Mouse (Mus musculus) G1E (cell line): ENCODE measurements around the gene Eef1akmt3. TPM values are rescaled to one million over a fixed set of nuclear protein-coding genes. Genes with fewer than 3 reads are reported as not detected.

Experiments used
- ATAC-seq: 2 replicates; pipeline ENCODE4 v1.8.0; 2016; ENCODE audit warnings: mild to moderate bottlenecking; ENCODE audit not compliant: insufficient number of reproducible peaks, poor library complexity, low FRiP score, severe bottlenecking; ENCODE audit errors: extremely low read depth
- DNase-seq: peaks from one replicate; pipeline ENCODE4 v3.0.0; 2012; ENCODE audit warnings: low spot score
- H3K27me3 ChIP-seq: 2 replicates; pipeline ENCODE4 v1.6.1; 2012; ENCODE audit warnings: mild to moderate bottlenecking, low read length, inconsistent platforms; ENCODE audit not compliant: insufficient read depth
- H3K36me3 ChIP-seq: replicated peaks from 2 replicates; pipeline ENCODE3; 2012; ENCODE audit warnings: mild to moderate bottlenecking, inconsistent platforms
- H3K4me1 ChIP-seq: 2 replicates; pipeline ENCODE4 v1.6.1; 2012; ENCODE audit warnings: low read depth, low read length, inconsistent platforms, mixed read lengths; ENCODE audit not compliant: insufficient read depth
- H3K4me3 ChIP-seq: 2 replicates; pipeline ENCODE4 v1.5.1; 2012; ENCODE audit warnings: low read depth, mild to moderate bottlenecking, inconsistent platforms, low read length, moderate library complexity, mixed read lengths
- H3K9me3 ChIP-seq: replicated peaks from 2 replicates; pipeline ENCODE4 v1.6.1; 2012; ENCODE audit warnings: inconsistent platforms
- CTCF ChIP-seq: IDR thresholded peaks from 2 replicates; pipeline ENCODE4 v1.5.1; 2012; ENCODE audit warnings: low read depth, low read length, inconsistent platforms, mixed read lengths
- GATA1 ChIP-seq: IDR thresholded peaks from 2 replicates; pipeline ENCODE4 v1.6.1; 2012; ENCODE audit warnings: borderline replicate concordance, low read length, inconsistent platforms, mixed read lengths
- GATA2 ChIP-seq: IDR thresholded peaks from 2 replicates; pipeline ENCODE4 v1.6.1; 2012; ENCODE audit warnings: low read depth, low read length, inconsistent platforms, borderline replicate concordance
- POLR2AphosphoS5 ChIP-seq: IDR thresholded peaks from 2 replicates; pipeline ENCODE4 v1.6.1; 2012; ENCODE audit warnings: low read depth, low read length, inconsistent platforms; ENCODE audit not compliant: insufficient replicate concordance
- TAL1 ChIP-seq: conservative IDR thresholded peaks from 2 replicates; pipeline ENCODE4 v1.6.1; 2012; ENCODE audit warnings: low read depth, low read length, inconsistent platforms, mixed read lengths
- polyA plus RNA-seq: library from polyadenylated mRNA; stranded (reverse); fragments of >175 nt; gene quantifications from 2 replicates; pipeline ENCODE4 v1.2.3, GENCODE M21; 2012
- total RNA-seq, 2 experiments: library from RNA; stranded (forward) in 1 of 2; stranded (reverse) in 1 of 2; fragments of 200-1000 nt in 1 of 2; fragments of >200 nt in 1 of 2; fragmentation: Nextera tagmentation in 1 of 2; gene quantifications; 2 replicates each; pipeline ENCODE4 v1.2.3; 2014 to 2017

The Eef1akmt3 gene
- total and polyA plus RNA-seq, 3 experiments = 0.11 to 0.68 (median 0.17) TPM

DNA sequence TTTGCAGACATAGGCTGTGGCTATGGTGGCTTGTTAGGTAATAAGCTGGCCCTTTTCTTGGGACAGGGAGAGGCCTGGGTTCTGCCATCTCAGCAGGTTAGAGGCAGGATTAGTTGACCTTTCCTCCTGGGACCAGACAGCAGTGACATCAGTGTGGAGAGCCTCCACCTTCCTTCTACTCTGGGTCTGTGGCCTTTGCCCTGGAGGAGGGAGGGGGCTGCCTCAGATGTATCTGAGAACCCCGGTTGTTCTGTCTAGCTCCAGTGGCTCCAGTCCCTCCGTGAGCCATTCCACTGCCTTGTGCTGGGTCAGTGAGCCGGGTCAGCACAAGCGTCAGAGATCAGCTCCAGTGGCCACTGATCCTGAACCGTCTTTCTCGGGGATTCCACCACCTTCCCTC lies 1.9 kb upstream of the Eef1akmt3 start:
- no peak for DNase-seq
- peaks cover 19% of the 10 kb centered on the region for H3K27me3 ChIP-seq
- peaks cover 33% of the 10 kb centered on the region for H3K4me1 ChIP-seq
- no peak for TF ChIP-seq CTCF
- TF ChIP-seq GATA2 = no peak
- TF ChIP-seq POLR2AphosphoS5 = no peak
- TF ChIP-seq GATA1 = no peak
- TF ChIP-seq TAL1 = no peak
- no peak overlapping the region; the same call in 1 of the 2 replicates for H3K4me3 ChIP-seq
- no peaks in the 10 kb centered on the region for H3K9me3 ChIP-seq
- peaks cover 50% of the 10 kb centered on the region for H3K36me3 ChIP-seq
- no peak for ATAC-seq

DNA sequence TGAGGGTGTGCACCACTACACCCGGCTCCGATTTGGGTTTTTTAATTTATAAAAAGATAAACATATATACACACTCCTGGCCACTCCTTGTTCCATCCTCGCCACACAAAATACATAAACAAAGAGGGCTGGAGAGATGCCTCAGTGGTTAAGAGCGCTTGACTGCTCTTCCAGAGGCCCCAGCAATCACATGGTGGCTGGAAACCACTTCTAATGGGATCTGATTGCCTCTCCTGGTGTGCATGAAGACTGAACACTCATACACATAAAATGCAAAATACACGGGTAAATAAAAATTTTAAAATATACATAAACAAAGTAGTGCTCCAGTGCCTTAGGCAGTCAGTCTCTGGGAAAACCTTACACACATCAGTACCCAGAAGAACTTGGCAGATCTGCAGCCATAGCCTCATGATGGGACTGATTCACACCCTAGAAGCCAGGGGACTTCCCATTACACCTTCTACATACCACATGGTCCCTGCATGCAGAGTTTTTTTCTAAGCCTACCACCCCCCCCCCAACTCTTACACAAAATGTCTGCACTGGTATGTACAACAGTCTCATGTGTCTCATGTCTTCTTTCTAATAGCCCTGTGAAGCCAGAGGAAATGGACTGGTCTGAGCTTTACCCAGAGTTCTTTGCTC lies 1.3 kb upstream of the Eef1akmt3 start:
- Histone ChIP-seq H3K4me1 (peaks cover 33% of the 10 kb centered on the region), H3K9me3 (no peaks in the 10 kb centered on the region), H3K36me3 (peaks cover 44% of the 10 kb centered on the region), H3K27me3 (peaks cover 22% of the 10 kb centered on the region), H3K4me3 (peak overlapping the region; percentile 94)
- TF ChIP-seq GATA1 (no peak), TAL1 (no peak), GATA2 (no peak), POLR2AphosphoS5 (no peak), CTCF (no peak)
- DNase-seq = no peak
- ATAC-seq = no peak

DNA sequence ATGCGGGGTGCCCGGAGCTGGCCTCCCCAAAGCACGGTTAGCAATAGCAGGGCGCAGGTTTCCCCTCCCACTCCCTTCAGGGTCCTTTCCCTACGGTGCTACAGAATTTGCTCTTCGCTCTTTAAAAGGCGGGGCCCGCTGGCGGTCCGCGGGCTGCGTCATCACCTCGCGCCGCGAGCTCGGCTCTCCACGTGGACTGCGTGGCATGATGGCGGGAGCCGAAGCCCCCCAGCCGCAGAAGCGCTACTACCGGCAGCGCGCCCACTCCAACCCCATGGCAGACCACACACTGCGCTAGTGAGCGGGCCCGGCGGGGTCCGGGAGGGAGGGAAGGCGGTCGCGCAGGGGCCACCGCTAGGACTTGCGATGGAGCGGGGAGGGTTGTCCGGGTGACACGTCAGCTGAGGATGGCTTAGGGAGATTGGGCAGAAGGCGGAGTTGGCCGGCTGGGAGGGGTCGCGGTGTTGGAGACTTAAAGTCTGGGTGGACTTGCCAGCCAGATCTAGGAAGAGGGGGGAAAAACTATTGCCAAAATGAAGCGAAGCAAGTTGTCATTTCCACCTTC lies 543 bp upstream of the Eef1akmt3 start:
- peak; percentile 79 for DNase-seq

DNA sequence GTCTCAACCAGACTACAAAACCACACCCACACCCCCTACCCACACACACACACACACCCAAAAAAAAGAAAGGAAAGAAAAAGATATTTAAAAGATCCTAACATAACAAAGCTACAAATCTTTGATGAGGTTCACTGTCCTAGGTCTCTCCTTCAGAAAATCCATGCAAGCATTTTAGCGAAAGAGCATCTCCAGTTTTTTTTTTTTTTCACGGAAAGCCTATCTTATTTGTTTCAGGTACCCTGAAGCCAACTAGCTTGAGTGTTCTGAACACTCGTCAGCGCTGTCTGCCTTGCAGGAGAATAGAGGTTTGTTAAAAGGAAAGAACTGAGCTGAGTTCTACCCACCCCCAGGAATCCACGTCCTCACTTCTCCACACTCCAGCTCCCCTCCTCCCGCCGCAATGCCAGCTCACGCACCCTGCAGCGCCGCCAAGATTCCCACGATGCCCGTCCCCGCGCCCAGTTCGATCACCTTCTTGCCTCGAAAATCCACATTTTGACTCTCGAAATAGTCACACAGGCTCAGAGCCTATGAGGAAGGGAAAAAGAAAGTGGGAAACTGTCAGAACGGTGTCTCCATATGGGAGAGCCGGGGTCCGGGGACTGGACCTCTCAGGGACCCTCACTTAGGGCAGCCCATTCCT lies 621 bp downstream of the Eef1akmt3 start:
- DNase-seq = no peak
- Histone ChIP-seq H3K27me3 (peaks cover 32% of the 10 kb centered on the region), H3K4me3 (peak overlapping the region; percentile 94), H3K4me1 (peaks cover 33% of the 10 kb centered on the region), H3K36me3 (peaks cover 27% of the 10 kb centered on the region), H3K9me3 (no peaks in the 10 kb centered on the region)
- TF ChIP-seq GATA2 (no peak), POLR2AphosphoS5 (no peak), GATA1 (no peak), TAL1 (no peak), CTCF (no peak)
- no peak for ATAC-seq

More for the DNA sequence above, 543 bp upstream of the Eef1akmt3 start:
- Histone ChIP-seq H3K27me3 (peaks cover 25% of the 10 kb centered on the region), H3K9me3 (no peaks in the 10 kb centered on the region), H3K36me3 (peaks cover 39% of the 10 kb centered on the region), H3K4me1 (peaks cover 33% of the 10 kb centered on the region), H3K4me3 (peak overlapping the region; percentile 94)
- peak; percentile 64 for ATAC-seq
- TF ChIP-seq CTCF = no peak
- TF ChIP-seq GATA1 = no peak
- TF ChIP-seq GATA2 = no peak
- no peak for TF ChIP-seq POLR2AphosphoS5
- no peak for TF ChIP-seq TAL1

DNA sequence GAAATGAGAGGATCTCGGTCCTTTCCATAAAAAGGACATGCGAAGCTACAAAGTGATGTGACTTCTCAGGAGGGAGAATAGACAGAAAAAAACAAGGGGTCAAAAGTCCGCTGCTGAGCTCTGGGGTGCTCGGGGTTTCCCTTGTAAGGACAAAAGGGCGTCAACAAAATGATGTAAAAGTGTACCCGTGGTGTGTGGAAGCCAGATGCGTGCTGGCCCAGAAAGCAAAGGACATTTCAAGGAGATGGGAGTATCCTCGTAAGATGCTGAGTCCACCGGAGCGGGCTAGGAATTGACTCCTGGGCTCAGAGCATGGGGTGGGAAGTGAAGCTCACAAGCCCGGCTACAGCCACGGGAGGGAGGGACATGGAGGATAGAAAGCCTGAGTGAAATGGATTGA lies 3.7 kb downstream of the Eef1akmt3 start:
- H3K36me3 ChIP-seq = no peaks in the 10 kb centered on the region
- H3K9me3 ChIP-seq = no peaks in the 10 kb centered on the region
- H3K4me3 ChIP-seq = no peak overlapping the region
- DNase-seq = no peak
- peaks cover 22% of the 10 kb centered on the region for H3K4me1 ChIP-seq
- H3K27me3 ChIP-seq = peaks cover 34% of the 10 kb centered on the region
- TF ChIP-seq GATA2 (no peak), POLR2AphosphoS5 (no peak), CTCF (no peak), TAL1 (no peak), GATA1 (no peak)
- ATAC-seq = no peak

DNA sequence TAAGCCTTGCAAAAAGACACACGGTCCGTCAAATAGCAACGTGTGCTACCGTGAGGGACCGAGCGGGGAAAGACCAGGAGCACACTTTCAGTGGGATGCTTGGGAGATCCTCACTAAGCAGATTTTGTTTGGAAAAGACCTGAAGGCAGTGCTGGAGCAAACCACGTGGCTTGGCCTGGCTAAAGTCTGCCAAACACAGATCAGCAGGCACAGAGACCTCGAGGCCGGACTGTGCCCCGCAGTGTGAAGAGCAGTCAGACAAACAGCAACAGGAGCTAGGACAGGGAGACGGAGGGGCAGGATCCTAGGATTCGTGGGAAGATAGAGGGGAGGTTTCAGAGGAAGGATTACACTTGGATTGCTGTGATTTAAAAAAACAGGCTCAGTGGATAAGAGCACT lies 5.0 kb downstream of the Eef1akmt3 start:
- peaks cover 15% of the 10 kb centered on the region for H3K4me1 ChIP-seq
- H3K27me3 ChIP-seq = peaks cover 31% of the 10 kb centered on the region
- TF ChIP-seq GATA1 (no peak), CTCF (no peak), GATA2 (no peak), POLR2AphosphoS5 (no peak), TAL1 (no peak)
- no peaks in the 10 kb centered on the region for H3K36me3 ChIP-seq
- no peak for ATAC-seq
- H3K9me3 ChIP-seq = no peaks in the 10 kb centered on the region
- no peak overlapping the region for H3K4me3 ChIP-seq
- DNase-seq = no peak
